Mouse (Mus musculus) lung, postnatal 0 days (tissue): Measurements from ENCODE around the gene Reck.

ENCODE experiments used
- CTCF ChIP-seq: IDR thresholded peaks from 2 replicates; pipeline ENCODE4 v1.5.1; 2016; ENCODE audit warnings: antibody characterized with exemption, mild to moderate bottlenecking
- EP300 ChIP-seq: IDR thresholded peaks from 2 replicates; pipeline ENCODE4 v1.6.1; 2016; ENCODE audit warnings: antibody characterized with exemption, mild to moderate bottlenecking, control low read depth

GRCm38 (mm10) chr4:43906443-43906842 lies 31.1 kb downstream of the Reck start:
- TF ChIP-seq CTCF = peak; percentile 67
- TF ChIP-seq EP300 = no peak
